Mouse (Mus musculus) ES-Bruce4 (cell line): Measurements from ENCODE around the gene Mydgf. TPM values are rescaled to one million over a fixed set of nuclear protein-coding genes. Genes with fewer than 3 reads are reported as not detected.

Experiments
- H3K27ac ChIP-seq: 2 replicates; pipeline ENCODE4 v1.5.1; 2012; ENCODE audit warnings: low read length, inconsistent platforms; ENCODE audit not compliant: insufficient read depth
- H3K27me3 ChIP-seq: 2 replicates; pipeline ENCODE4 v1.6.1; 2012; ENCODE audit warnings: mild to moderate bottlenecking, low read length, inconsistent platforms; ENCODE audit not compliant: control insufficient read depth, poor library complexity, insufficient read depth, severe bottlenecking
- H3K36me3 ChIP-seq: 2 replicates; pipeline ENCODE4 v1.6.1; 2012; ENCODE audit warnings: inconsistent platforms, mild to moderate bottlenecking, low read length, moderate library complexity; ENCODE audit not compliant: control insufficient read depth, poor library complexity, insufficient read depth, severe bottlenecking
- H3K4me1 ChIP-seq: one replicate; pipeline ENCODE4 v1.8.1; 2011; ENCODE audit warnings: low read length; ENCODE audit not compliant: control insufficient read depth, insufficient read depth
- H3K4me3 ChIP-seq: 2 replicates; pipeline ENCODE4 v1.5.1; 2011; ENCODE audit warnings: low read depth, mild to moderate bottlenecking, low read length
- H3K9ac ChIP-seq: 2 replicates; pipeline ENCODE4 v1.6.1; 2012; ENCODE audit warnings: low read depth, mild to moderate bottlenecking, inconsistent platforms; ENCODE audit not compliant: poor library complexity, severe bottlenecking
- H3K9me3 ChIP-seq: replicated peaks from 2 replicates; pipeline ENCODE4 v1.6.1; 2012; ENCODE audit warnings: mild to moderate bottlenecking, low read length, inconsistent platforms; ENCODE audit not compliant: control insufficient read depth, poor library complexity, insufficient read depth, severe bottlenecking
- CTCF ChIP-seq: IDR thresholded peaks from one replicate; pipeline ENCODE4 v1.8.1; 2011; ENCODE audit warnings: low read depth, low read length
- EP300 ChIP-seq: IDR thresholded peaks from 2 replicates; pipeline ENCODE4 v1.6.1; 2011; ENCODE audit warnings: low read depth, low read length; ENCODE audit not compliant: insufficient read depth
- POLR2A ChIP-seq: IDR thresholded peaks from one replicate; pipeline ENCODE4 v1.8.1; 2011; ENCODE audit warnings: low read length; ENCODE audit not compliant: insufficient read depth
- polyA plus RNA-seq: library from polyadenylated mRNA; stranded (reverse); fragments of >200 nt; gene quantifications from 2 replicates; pipeline ENCODE4 v1.2.4, GENCODE M21; 2011; ENCODE audit warnings: low read depth; ENCODE audit not compliant: missing spikeins, insufficient read depth, insufficient read length

The Mydgf gene
- polyA plus RNA-seq, 1 experiment, result 48.4 TPM

DNA sequence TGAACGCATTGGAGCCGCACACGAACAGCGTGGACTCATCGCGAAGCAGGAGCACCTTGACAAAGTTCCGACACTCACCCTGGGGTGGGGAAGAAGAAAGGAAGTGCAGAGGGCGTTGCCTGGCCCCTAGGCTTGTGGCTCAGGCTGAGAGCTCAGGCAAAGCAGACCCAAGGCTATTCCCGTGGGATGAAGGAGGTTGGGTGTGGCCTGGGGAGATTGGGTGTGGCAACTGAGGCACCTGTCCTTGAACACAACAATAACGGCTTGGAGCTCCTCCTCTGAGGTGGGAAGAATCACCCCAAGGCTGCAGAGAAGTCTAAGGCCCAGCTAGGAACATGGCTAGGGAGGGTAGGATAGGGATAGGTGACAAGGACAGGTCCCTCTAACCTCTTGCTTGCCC is 52.6 kb downstream of the Mydgf start:
- Histone ChIP-seq H3K4me1 (no peaks in the 10 kb centered on the region), H3K9ac (no peak overlapping the region), H3K4me3 (no peak overlapping the region), H3K27me3 (no peaks in the 10 kb centered on the region), H3K36me3 (no peaks in the 10 kb centered on the region), H3K27ac (no peak overlapping the region), H3K9me3 (no peaks in the 10 kb centered on the region)
- TF ChIP-seq CTCF (no peak), POLR2A (no peak), EP300 (0 out of 2 replicates have a peak, but pooled peaks have one; percentile 16)

- TF ChIP-seq CTCF (no peak), POLR2A (no peak), EP300 (no peak)
- Histone ChIP-seq H3K4me3 (no peak overlapping the region), H3K27me3 (peaks cover 4% of the 10 kb centered on the region; the same call in 1 of the 2 replicates), H3K27ac (no peak overlapping the region), H3K4me1 (no peaks in the 10 kb centered on the region), H3K9ac (no peak overlapping the region), H3K9me3 (no peaks in the 10 kb centered on the region), H3K36me3 (no peaks in the 10 kb centered on the region)
These were observed 55.5 kb downstream of the Mydgf start for GRCm38 (mm10) chr17:56128246-56128645.

DNA sequence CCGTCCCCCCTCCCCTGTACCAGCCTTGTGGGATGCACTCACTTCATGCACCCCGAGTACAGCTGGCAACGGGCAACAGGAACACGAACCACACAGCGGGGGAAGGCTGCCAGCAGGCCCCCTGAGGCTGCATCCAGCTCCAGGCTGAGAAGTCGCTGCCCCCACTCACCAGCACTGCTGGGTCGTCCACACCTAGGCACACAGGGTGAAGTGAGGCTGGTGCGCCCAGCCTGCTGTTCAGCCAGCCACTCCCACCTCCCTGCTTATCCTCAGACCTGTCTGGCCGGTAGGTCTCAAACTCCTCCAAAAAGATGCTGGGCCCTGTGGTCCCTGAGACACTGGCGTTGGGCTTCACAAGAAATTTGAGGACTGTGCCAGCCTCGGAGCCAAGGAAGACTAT is 57.5 kb downstream of the Mydgf start:
- Histone ChIP-seq H3K27me3 (peaks cover 4% of the 10 kb centered on the region; the same call in 1 of the 2 replicates), H3K36me3 (no peaks in the 10 kb centered on the region), H3K4me1 (no peaks in the 10 kb centered on the region), H3K9me3 (no peaks in the 10 kb centered on the region), H3K4me3 (no peak overlapping the region), H3K27ac (no peak overlapping the region), H3K9ac (no peak overlapping the region)
- no peak for TF ChIP-seq POLR2A
- TF ChIP-seq EP300, result no peak
- TF ChIP-seq CTCF, result no peak

Other genes starting within 250 kb of the Mydgf start
- 7.5 and 7.8 TPM in 2 replicates for gene Zfp119b, start 234.4 kb downstream of the Mydgf start, polyA plus RNA-seq
- not detected in 2 replicates for gene Ebi3, start 231.3 kb downstream of the Mydgf start, polyA plus RNA-seq
- 10.7 and 11.0 TPM in 2 replicates for gene Yju2, start 224.8 kb downstream of the Mydgf start, polyA plus RNA-seq
- gene Shd, start 213.5 kb downstream of the Mydgf start, polyA plus RNA-seq, result 2.5 and 4.3 TPM in 2 replicates
- gene Fsd1, start 197.4 kb downstream of the Mydgf start, polyA plus RNA-seq, result 22.0 and 46.7 TPM in 2 replicates
- gene Stap2, start 178.3 kb downstream of the Mydgf start, polyA plus RNA-seq, result 16.7 and 18.1 TPM in 2 replicates
- gene Mpnd, start 178.2 kb downstream of the Mydgf start, polyA plus RNA-seq, result 61.9 and 69.3 TPM in 2 replicates
- gene Sh3gl1, start 147.3 kb downstream of the Mydgf start, polyA plus RNA-seq, result 52.3 and 57.0 TPM in 2 replicates
- 33.6 and 38.5 TPM in 2 replicates for gene Chaf1a, start 143.5 kb downstream of the Mydgf start, polyA plus RNA-seq
- 38.4 and 38.7 TPM in 2 replicates for gene Ubxn6, start 108.9 kb downstream of the Mydgf start, polyA plus RNA-seq
- 77.5 and 82.8 TPM in 2 replicates for gene Hdgfl2, start 104.3 kb downstream of the Mydgf start, polyA plus RNA-seq
- 0.21 and 0.35 TPM in 2 replicates for gene Plin4, start 74.1 kb downstream of the Mydgf start, polyA plus RNA-seq
- 0.90 and 1.0 TPM in 2 replicates for gene Plin5, start 66.3 kb downstream of the Mydgf start, polyA plus RNA-seq
- gene Lrg1, start 61.9 kb downstream of the Mydgf start, polyA plus RNA-seq, result not detected in 2 replicates
- 2.1 and 2.5 TPM in 2 replicates for gene Sema6b, start 43.6 kb downstream of the Mydgf start, polyA plus RNA-seq
- 1.8 and 2.5 TPM in 2 replicates for gene Tnfaip8l1, start 21.4 kb downstream of the Mydgf start, polyA plus RNA-seq
- gene Dpp9, start 35.0 kb upstream of the Mydgf start, polyA plus RNA-seq, result 20.9 and 21.1 TPM in 2 replicates
- gene Fem1a, start 72.9 kb upstream of the Mydgf start, polyA plus RNA-seq, result 4.9 and 5.4 TPM in 2 replicates
- 4.0 and 4.7 TPM in 2 replicates for gene Ticam1, start 92.9 kb upstream of the Mydgf start, polyA plus RNA-seq
- 57.1 and 60.2 TPM in 2 replicates for gene Plin3, start 109.0 kb upstream of the Mydgf start, polyA plus RNA-seq
- gene Arrdc5, start 116.4 kb upstream of the Mydgf start, polyA plus RNA-seq, result not detected in 2 replicates
- gene Uhrf1, start 119.4 kb upstream of the Mydgf start, polyA plus RNA-seq, result 162 and 174 TPM in 2 replicates
- gene Kdm4b, start 142.1 kb upstream of the Mydgf start, polyA plus RNA-seq, result 9.5 and 11.5 TPM in 2 replicates